Mouse (Mus musculus): ENCODE measurements around the gene Scube1.

- TF ChIP-seq GATA1 (IDR thresholded peaks at IDR 0.05; ENCODE audit: low read length) (no peak), TAL1 (IDR thresholded peaks at IDR 0.05; ENCODE audit: low read length) (no peak)
Measured at GRCm38 (mm10) chr15:83662106-83662505, 62.7 kb downstream of the Scube1 start.

All from erythroblast, embryonic 14.5 days (primary cell).